Comparison of ENCODE assay signal across 8 mouse cellular contexts in the genomic region with DNA sequence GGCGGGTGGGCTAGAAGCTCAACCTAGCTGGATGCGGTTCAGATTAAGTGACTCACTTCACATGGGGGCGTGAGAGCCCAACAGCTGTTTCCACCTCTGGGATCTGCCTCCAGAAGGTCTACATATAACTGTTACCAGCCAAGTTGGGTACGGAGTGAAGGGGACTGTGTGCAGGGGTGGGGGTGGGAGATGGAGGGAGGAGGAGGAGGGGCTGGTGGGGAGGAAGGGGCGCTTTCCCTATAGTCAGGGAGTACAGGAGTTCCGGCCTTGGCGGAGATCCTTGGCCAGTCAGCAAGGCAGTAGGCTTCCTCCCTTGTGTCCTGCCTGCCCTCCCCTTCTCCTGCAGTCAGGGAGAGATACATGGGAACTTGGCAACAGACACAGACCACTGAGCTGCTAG. TPM values are rescaled to one million over a fixed set of nuclear protein-coding genes. Genes with fewer than 3 reads are reported as not detected.
A peak's percentile ranks its signal among the peaks of the same experiment; 100 is the strongest.
DNase-seq lines count a peak whose midpoint lies in the region; ATAC-seq lines count a peak whose summit lies in the region.

No protein-coding gene starts in this region.

- WGBS in embryonic facial prominence, embryonic 13.5 days = 11% methylated on average over 7 of the region's 7 CpGs
- WGBS in intestine, embryonic 14.5 days = 26% methylated on average over 7 of the region's 7 CpGs
- 48% methylated on average over 7 of the region's 7 CpGs for WGBS in midbrain, embryonic 13.5 days

- H3K4me3 ChIP-seq in embryonic facial prominence, embryonic 13.5 days = no peak overlapping the region
- no peak overlapping the region for H3K4me3 ChIP-seq in intestine, embryonic 14.5 days (ENCODE audit: low read depth, low read length)
- no peak overlapping the region for H3K4me3 ChIP-seq in midbrain, embryonic 13.5 days (replicated peaks)

- H3K4me1 ChIP-seq in embryonic facial prominence, embryonic 13.5 days = peaks cover 40% of the 10 kb centered on the region
- peaks cover 14% of the 10 kb centered on the region; the same call in 1 of the 2 replicates for H3K4me1 ChIP-seq in intestine, embryonic 14.5 days (replicated peaks; ENCODE audit: control insufficient read depth, insufficient read depth, low read length)
- H3K4me1 ChIP-seq in midbrain, embryonic 13.5 days (replicated peaks) = peaks cover 16% of the 10 kb centered on the region

- no peaks in the 10 kb centered on the region for H3K36me3 ChIP-seq in embryonic facial prominence, embryonic 13.5 days
- H3K36me3 ChIP-seq in intestine, embryonic 14.5 days (ENCODE audit: control insufficient read depth, insufficient read depth, low read length) = no peaks in the 10 kb centered on the region
- no peaks in the 10 kb centered on the region for H3K36me3 ChIP-seq in midbrain, embryonic 13.5 days

- peak; percentile 74 for ATAC-seq in embryonic facial prominence, embryonic 13.5 days (ENCODE audit: insufficient number of reproducible peaks, insufficient read depth, low FRiP score, low TSS enrichment, low read depth)
- ATAC-seq in intestine, embryonic 14.5 days (replicated peaks; ENCODE audit: low FRiP score, low TSS enrichment, low read depth) = peak; percentile 33; the same call in 1 of the 2 replicates
- peak; percentile 77 for ATAC-seq in midbrain, embryonic 13.5 days

- no peak overlapping the region for H3K9ac ChIP-seq in embryonic facial prominence, embryonic 13.5 days
- no peak overlapping the region for H3K9ac ChIP-seq in intestine, embryonic 14.5 days (ENCODE audit: low read length)
- no peak overlapping the region for H3K9ac ChIP-seq in midbrain, embryonic 13.5 days (replicated peaks)

- peak; percentile 22 for DNase-seq in adrenal gland, postnatal 14 days
- no peak for DNase-seq in adrenal gland, adult (ENCODE audit: inconsistent age in 2 of 2, low spot score in 1 of 2)
- no peak for DNase-seq in intestine, embryonic 14.5 days (ENCODE audit: low spot score)
- no peak for DNase-seq in thymus, postnatal 14 days
- no peak for DNase-seq in adipocyte (ENCODE audit: low spot score)
- DNase-seq in gastrocnemius, postnatal 25 days = no peak

- H3K27me3 ChIP-seq in embryonic facial prominence, embryonic 13.5 days = no peaks in the 10 kb centered on the region
- H3K27me3 ChIP-seq in intestine, embryonic 14.5 days (replicated peaks; ENCODE audit: control insufficient read depth, insufficient read depth, low read length) = no peaks in the 10 kb centered on the region
- H3K27me3 ChIP-seq in midbrain, embryonic 13.5 days = 0 out of 2 replicates have a peak, but pooled peaks cover 4% of the 10 kb centered on the region

- H3K9me3 ChIP-seq in embryonic facial prominence, embryonic 13.5 days = no peaks in the 10 kb centered on the region
- H3K9me3 ChIP-seq in intestine, embryonic 14.5 days (ENCODE audit: control insufficient read depth, low read length) = no peaks in the 10 kb centered on the region
- no peaks in the 10 kb centered on the region for H3K9me3 ChIP-seq in midbrain, embryonic 13.5 days

- peak overlapping the region; percentile 47 for H3K4me2 ChIP-seq in embryonic facial prominence, embryonic 13.5 days
- H3K4me2 ChIP-seq in intestine, embryonic 14.5 days (ENCODE audit: low read length) = peak overlapping the region; percentile 20
- peak overlapping the region; percentile 46; the same call in 1 of the 2 replicates for H3K4me2 ChIP-seq in midbrain, embryonic 13.5 days (replicated peaks)

- H3K27ac ChIP-seq in embryonic facial prominence, embryonic 13.5 days = peak overlapping the region; percentile 83
- peak overlapping the region; percentile 29 for H3K27ac ChIP-seq in intestine, embryonic 14.5 days (ENCODE audit: low read depth)
- peak overlapping the region; percentile 48; the same call in 1 of the 2 replicates for H3K27ac ChIP-seq in midbrain, embryonic 13.5 days

RNA-seq across cellular contexts. Expression of gene Cnn3, which starts 35.6 kb away (rescaled TPM):
- total RNA-seq in adrenal gland, postnatal 14 days (2021) = 267 and 270 TPM in 2 replicates
- 793 and 938 TPM in 2 replicates for polyA plus RNA-seq in embryonic facial prominence, embryonic 13.5 days (2015; fragmentation: Nextera tagmentation; extraction: Ambion mirVana)
- polyA plus RNA-seq in intestine, embryonic 14.5 days (2014; fragmentation: Nextera tagmentation; extraction: Ambion mirVana) = 567 and 699 TPM in 2 replicates
- polyA plus RNA-seq in midbrain, embryonic 13.5 days (2015; fragmentation: Nextera tagmentation; extraction: Ambion mirVana) = 703 and 728 TPM in 2 replicates
- total RNA-seq in gastrocnemius, postnatal 25 days (2021) = 10 to 100 TPM; 28.0 to 29.2 TPM

Comparison
In these comparisons a context has a peak if more than half of its experiments do, and no peak if none do; other contexts are left out.
1. H3K27ac ChIP-seq: peak in every context shown above with its lines; median percentile 83 in embryonic facial prominence, embryonic 13.5 days; 48 in midbrain, embryonic 13.5 days; 29 in intestine, embryonic 14.5 days.